Mouse (Mus musculus): ENCODE results near the gene Rnaseh2c.

The Rnaseh2c gene

GRCm38 (mm10) chr19:5575336-5575735 lies 26.3 kb upstream of the Rnaseh2c start:
- DNase-seq (ENCODE audit: low spot score in 2 of 2), result no peak

GRCm38 (mm10) chr19:5579971-5580370 lies 21.7 kb upstream of the Rnaseh2c start:
- DNase-seq (ENCODE audit: low spot score in 2 of 2), result no peak

- no peak for DNase-seq (ENCODE audit: low spot score in 2 of 2)
Measured at GRCm38 (mm10) chr19:5580776-5581175, 20.9 kb upstream of the Rnaseh2c start.

- no peak for DNase-seq (ENCODE audit: low spot score in 2 of 2)
Measured at GRCm38 (mm10) chr19:5581995-5582394, 19.7 kb upstream of the Rnaseh2c start.

- no peak for DNase-seq (ENCODE audit: low spot score in 2 of 2)
Measured at GRCm38 (mm10) chr19:5589159-5589558, 12.5 kb upstream of the Rnaseh2c start.

- no peak for DNase-seq (ENCODE audit: low spot score in 2 of 2)
Measured at GRCm38 (mm10) chr19:5591888-5592287, 9.8 kb upstream of the Rnaseh2c start.

- DNase-seq (ENCODE audit: low spot score in 2 of 2), result no peak
Measured at GRCm38 (mm10) chr19:5599224-5599623, 2.4 kb upstream of the Rnaseh2c start.

- no peak for DNase-seq (ENCODE audit: low spot score in 2 of 2)
Measured at GRCm38 (mm10) chr19:5603664-5604063, 2.0 kb downstream of the Rnaseh2c start.

- no peak for DNase-seq (ENCODE audit: low spot score in 2 of 2)
Measured at GRCm38 (mm10) chr19:5605126-5605525, 3.5 kb downstream of the Rnaseh2c start.

- DNase-seq (ENCODE audit: low spot score in 2 of 2), result no peak
Measured at GRCm38 (mm10) chr19:5606196-5606595, 4.5 kb downstream of the Rnaseh2c start.

GRCm38 (mm10) chr19:5607705-5608410 lies 6.2 kb downstream of the Rnaseh2c start:
- DNase-seq (ENCODE audit: low spot score in 2 of 2), result no peak

- DNase-seq (ENCODE audit: low spot score in 2 of 2), result no peak
Measured at GRCm38 (mm10) chr19:5608707-5609106, 7.0 kb downstream of the Rnaseh2c start.

GRCm38 (mm10) chr19:5609171-5609546 lies 7.5 kb downstream of the Rnaseh2c start:
- DNase-seq (ENCODE audit: low spot score in 2 of 2), result no peak

GRCm38 (mm10) chr19:5609547-5610404 lies 8.1 kb downstream of the Rnaseh2c start, which contains the start of gene Kat5:
Gene Kat5 (minus strand): TSS chr19:5610237.
- peak; percentile 91 to 96 for DNase-seq (ENCODE audit: low spot score in 2 of 2)

GRCm38 (mm10) chr19:5611973-5612372 lies 10.3 kb downstream of the Rnaseh2c start:
- peak in 1 of 2 experiments; percentile 44 for DNase-seq (ENCODE audit: low spot score in 2 of 2)

GRCm38 (mm10) chr19:5612762-5613411 lies 11.2 kb downstream of the Rnaseh2c start:
- DNase-seq (ENCODE audit: low spot score in 2 of 2), result no peak

- DNase-seq (ENCODE audit: low spot score in 2 of 2), result no peak
Measured at GRCm38 (mm10) chr19:5614953-5615352, 13.3 kb downstream of the Rnaseh2c start.

GRCm38 (mm10) chr19:5620007-5620406 lies 18.3 kb downstream of the Rnaseh2c start:
- DNase-seq (ENCODE audit: low spot score in 2 of 2), result no peak

GRCm38 (mm10) chr19:5621884-5622283 lies 20.2 kb downstream of the Rnaseh2c start:
- no peak for DNase-seq (ENCODE audit: low spot score in 2 of 2)

GRCm38 (mm10) chr19:5625311-5625710 lies 23.6 kb downstream of the Rnaseh2c start:
- DNase-seq (ENCODE audit: low spot score in 2 of 2), result no peak

- DNase-seq (ENCODE audit: low spot score in 2 of 2), result no peak
Measured at GRCm38 (mm10) chr19:5629907-5630306, 28.2 kb downstream of the Rnaseh2c start.

- no peak for DNase-seq (ENCODE audit: low spot score in 2 of 2)
Measured at GRCm38 (mm10) chr19:5632120-5632519, 30.4 kb downstream of the Rnaseh2c start.
